ENCODE assay signal across 8 mouse cellular contexts in genomic region chr14:55634874-55635522, GRCm38 (mm10). TPM values are rescaled to one million over a fixed set of nuclear protein-coding genes. Genes with fewer than 3 reads are reported as not detected.
A peak's percentile ranks its signal among the peaks of the same experiment; 100 is the strongest.
DNase-seq lines count a peak whose midpoint lies in the region; ATAC-seq and TF ChIP-seq lines count a peak whose summit lies in the region.

No protein-coding gene starts in this region.

- no peak for TF ChIP-seq EP300 in CH12.LX (IDR thresholded peaks at IDR 0.05; ENCODE audit: low read length)

- WGBS in heart, embryonic 12.5 days, result 4% methylated on average over 23 of the region's 23 CpGs
- WGBS in limb, embryonic 10.5 days, result 3% methylated on average over 23 of the region's 23 CpGs
- 2% methylated on average over 23 of the region's 23 CpGs for WGBS in midbrain, embryonic 14.5 days

- in situ Hi-C loops in CH12.LX (cut with MboI; ENCODE audit: low pct_ligation_motif_present, low pct_unique_long_range_greater_than_20kb, low sequenced_read_pairs), result no loop called here

- no peaks in the 10 kb centered on the region for H3K27me3 ChIP-seq in CH12.LX (replicated peaks)
- no peaks in the 10 kb centered on the region for H3K27me3 ChIP-seq in heart, embryonic 12.5 days (replicated peaks)
- no peaks in the 10 kb centered on the region for H3K27me3 ChIP-seq in limb, embryonic 10.5 days (ENCODE audit: low read depth, poor library complexity, severe bottlenecking)
- H3K27me3 ChIP-seq in midbrain, embryonic 14.5 days (ENCODE audit: control insufficient read depth, insufficient read depth, low read length), result no peaks in the 10 kb centered on the region

- dilution Hi-C loops in CH12.LX (cut with MboI; ENCODE audit: extremely low pct_ligation_motif_present, extremely low pct_unique_long_range_greater_than_20kb, low sequenced_read_pairs), result no loop called here

- H3K4me2 ChIP-seq in CH12.LX (ENCODE audit: insufficient read depth, low read depth, poor library complexity, severe bottlenecking), result peak overlapping the region; percentile 23
- H3K4me2 ChIP-seq in heart, embryonic 12.5 days, result peak overlapping the region; percentile 98
- peak overlapping the region; percentile 95 for H3K4me2 ChIP-seq in midbrain, embryonic 14.5 days (ENCODE audit: low read length)

- H3K4me3 ChIP-seq in CH12.LX (replicated peaks in 1 of 3; ENCODE audit: low read depth in 2 of 3, low read length in 2 of 3, poor library complexity in 1 of 3), result peak overlapping the region; percentile 75 to 89 (median 78)
- peak overlapping the region; percentile 89 for H3K4me3 ChIP-seq in heart, embryonic 12.5 days
- H3K4me3 ChIP-seq in limb, embryonic 10.5 days, result peak overlapping the region; percentile 85
- H3K4me3 ChIP-seq in midbrain, embryonic 14.5 days (replicated peaks; ENCODE audit: low read depth, low read length), result peak overlapping the region; percentile 66

- H3K4me1 ChIP-seq in CH12.LX (ENCODE audit: control insufficient read depth in 1 of 2, insufficient read depth in 2 of 2), result peaks cover 4 to 25% of the 10 kb centered on the region in 2 experiments; a peak in 3 of 4 replicates
- peaks cover 18% of the 10 kb centered on the region for H3K4me1 ChIP-seq in heart, embryonic 12.5 days (replicated peaks)
- H3K4me1 ChIP-seq in limb, embryonic 10.5 days, result peaks cover 20% of the 10 kb centered on the region
- peaks cover 9% of the 10 kb centered on the region for H3K4me1 ChIP-seq in midbrain, embryonic 14.5 days (ENCODE audit: control insufficient read depth, insufficient read depth, low read length)

- peaks cover 10% of the 10 kb centered on the region; the same call in 1 of the 2 replicates for H3K79me2 ChIP-seq in CH12.LX (replicated peaks; ENCODE audit: control insufficient read depth, extremely low read depth, insufficient read depth, poor library complexity, severe bottlenecking)

- H3K27ac ChIP-seq in CH12.LX (ENCODE audit: insufficient read depth, low read depth), result no peak overlapping the region; the same call in 1 of the 2 replicates
- H3K27ac ChIP-seq in heart, embryonic 12.5 days (ENCODE audit: poor library complexity, severe bottlenecking), result peak overlapping the region; percentile 79
- peak overlapping the region; percentile 84 for H3K27ac ChIP-seq in limb, embryonic 10.5 days
- H3K27ac ChIP-seq in midbrain, embryonic 14.5 days (replicated peaks; ENCODE audit: low read depth, low read length), result peak overlapping the region; percentile 79

- intact Hi-C loops in heart, postnatal 36 days (cut with DNase I), result loop anchor here (2.0 to 5.0 kb wide), 3 partner anchors 26 to 87 kb away; partner anchors contain the start of genes Gmpr2, Mdp1, Nedd8 and Rabggta

- H3K9me3 ChIP-seq in CH12.LX (replicated peaks; ENCODE audit: low read length), result no peaks in the 10 kb centered on the region
- H3K9me3 ChIP-seq in heart, embryonic 12.5 days (replicated peaks), result no peaks in the 10 kb centered on the region
- H3K9me3 ChIP-seq in limb, embryonic 10.5 days (replicated peaks), result no peaks in the 10 kb centered on the region
- no peaks in the 10 kb centered on the region for H3K9me3 ChIP-seq in midbrain, embryonic 14.5 days (ENCODE audit: control insufficient read depth, low read length)

- TF ChIP-seq POLR2A in CH12.LX (IDR thresholded peaks at IDR 0.05; ENCODE audit: low read depth, low read length), result no peak

- 0 out of 2 replicates have a peak, but pooled peaks have one; percentile 6 for ATAC-seq in heart, embryonic 12.5 days (ENCODE audit: insufficient number of reproducible peaks, low FRiP score)
- peak; percentile 51 for ATAC-seq in midbrain, embryonic 14.5 days (ENCODE audit: low FRiP score, low TSS enrichment)

- H3K36me3 ChIP-seq in CH12.LX (replicated peaks in 1 of 2; ENCODE audit: control insufficient read depth in 1 of 2, insufficient read depth in 1 of 2, low read length in 1 of 2), result peaks cover 62 to 83% of the 10 kb centered on the region in 2 experiments
- H3K36me3 ChIP-seq in heart, embryonic 12.5 days, result peaks cover 81% of the 10 kb centered on the region
- peaks cover 85% of the 10 kb centered on the region for H3K36me3 ChIP-seq in limb, embryonic 10.5 days
- peaks cover 74% of the 10 kb centered on the region for H3K36me3 ChIP-seq in midbrain, embryonic 14.5 days (ENCODE audit: control insufficient read depth, insufficient read depth, low read length)

- H3K9ac ChIP-seq in CH12.LX (ENCODE audit: insufficient read depth, low read depth), result peak overlapping the region; percentile 54
- peak overlapping the region; percentile 90 for H3K9ac ChIP-seq in heart, embryonic 12.5 days
- peak overlapping the region; percentile 74 for H3K9ac ChIP-seq in midbrain, embryonic 14.5 days (replicated peaks; ENCODE audit: low read length)

- no peak for TF ChIP-seq CTCF in CH12.LX (conservative IDR thresholded peaks at IDR 0.05 in 1 of 2, IDR thresholded peaks at IDR 0.05 in 1 of 2; ENCODE audit: low read depth in 2 of 2, low read length in 2 of 2)

- DNase-seq in heart, adult 11 months, result peak; percentile 96
- DNase-seq in heart, postnatal 36 days, result no peak
- DNase-seq in CH12.LX (ENCODE audit: extremely low read depth), result peak; percentile 23
- peak; percentile 80 to 86 for DNase-seq in cerebellum, postnatal 10 days
- no peak for DNase-seq in limb, embryonic 10.5 days (ENCODE audit: low spot score)
- no peak for DNase-seq in midbrain, embryonic 14.5 days
- no peak for DNase-seq in retina, postnatal 1 day

- no peak for TF ChIP-seq RAD21 in CH12.LX (IDR thresholded peaks at IDR 0.05; ENCODE audit: low read depth, low read length)

TF ChIP-seq in CH12.LX, 34 proteins besides CTCF, POLR2A, EP300 and RAD21:
- TF ChIP-seq ZMIZ1 (IDR thresholded peaks at IDR 0.05; ENCODE audit: low read depth, low read length), result no peak
- TF ChIP-seq KAT2A (IDR thresholded peaks at IDR 0.05; ENCODE audit: insufficient replicate concordance, low read length), result no peak
- no peak for TF ChIP-seq POLR2AphosphoS2 (IDR thresholded peaks at IDR 0.05; ENCODE audit: low read depth, low read length)
- no peak for TF ChIP-seq MAFK (IDR thresholded peaks at IDR 0.05; ENCODE audit: insufficient replicate concordance, low read length)
- TF ChIP-seq MEF2A (IDR thresholded peaks at IDR 0.05; ENCODE audit: borderline replicate concordance, low read depth, low read length), result no peak
- no peak for TF ChIP-seq CHD1 (IDR thresholded peaks at IDR 0.05; ENCODE audit: low read depth, low read length)
- TF ChIP-seq MAZ (IDR thresholded peaks at IDR 0.05; ENCODE audit: low read depth, low read length), result 0 out of 2 replicates have a peak, but pooled peaks have one; percentile 22
- no peak for TF ChIP-seq GABPA (IDR thresholded peaks at IDR 0.05; ENCODE audit: insufficient replicate concordance, low read depth, low read length)
- TF ChIP-seq MYC (IDR thresholded peaks at IDR 0.05; ENCODE audit: low read depth, low read length), result no peak

RNA-seq across cellular contexts. Expression of gene Ipo4, which starts 0.8 kb away (rescaled TPM):
- 10 to 100 TPM; 54.1 to 62.7 TPM for total RNA-seq in heart, postnatal 36 days (2021)
- total RNA-seq in CH12.LX (2012; rRNA removed) (84.8 and 95.0 TPM in 2 replicates), CH12.LX (2014; rRNA removed) (47.5 TPM in 2 replicates)
- polyA plus RNA-seq in CH12.LX (2012; ENCODE audit: insufficient read length, low read depth), result 164 and 175 TPM in 2 replicates
- polyA plus RNA-seq in heart, embryonic 12.5 days (2016; fragmentation: Nextera tagmentation; extraction: Ambion mirVana), result 66.1 and 68.4 TPM in 2 replicates
- polyA plus RNA-seq in limb, embryonic 10.5 days (2016; fragmentation: Nextera tagmentation; extraction: Ambion mirVana), result 134 and 152 TPM in 2 replicates
- polyA plus RNA-seq in midbrain, embryonic 14.5 days (2014; fragmentation: Nextera tagmentation; extraction: Ambion mirVana), result 107 and 111 TPM in 2 replicates

RNA-seq across cellular contexts. Expression of gene Gm49378, which starts 2.7 kb away (rescaled TPM):
- total RNA-seq in heart, postnatal 36 days (2021), result 1 to 10 TPM; 3.0 to 3.7 TPM
- total RNA-seq in CH12.LX (2012; rRNA removed) (0.17 TPM in 1 of 2 replicates, not detected in the other), CH12.LX (2014; rRNA removed) (9.1 and 11.7 TPM in 2 replicates)
- 8.7 TPM in 1 of 2 replicates, not detected in the other for polyA plus RNA-seq in CH12.LX (2012; ENCODE audit: insufficient read length, low read depth)
- 3.4 and 5.2 TPM in 2 replicates for polyA plus RNA-seq in heart, embryonic 12.5 days (2016; fragmentation: Nextera tagmentation; extraction: Ambion mirVana)
- polyA plus RNA-seq in limb, embryonic 10.5 days (2016; fragmentation: Nextera tagmentation; extraction: Ambion mirVana), result 1.1 and 2.2 TPM in 2 replicates
- 2.6 and 4.1 TPM in 2 replicates for polyA plus RNA-seq in midbrain, embryonic 14.5 days (2014; fragmentation: Nextera tagmentation; extraction: Ambion mirVana)

RNA-seq across cellular contexts. Expression of gene Tm9sf1, which starts 8.6 kb away (rescaled TPM):
- total RNA-seq in heart, postnatal 36 days (2021), result 10 to 100 TPM; 38.3 to 42.1 TPM
- total RNA-seq in CH12.LX (2012; rRNA removed) (51.3 and 57.8 TPM in 2 replicates), CH12.LX (2014; rRNA removed) (36.1 and 39.5 TPM in 2 replicates)
- 58.0 and 65.3 TPM in 2 replicates for polyA plus RNA-seq in CH12.LX (2012; ENCODE audit: insufficient read length, low read depth)
- polyA plus RNA-seq in heart, embryonic 12.5 days (2016; fragmentation: Nextera tagmentation; extraction: Ambion mirVana), result 86.2 and 92.6 TPM in 2 replicates
- 80.6 and 92.0 TPM in 2 replicates for polyA plus RNA-seq in limb, embryonic 10.5 days (2016; fragmentation: Nextera tagmentation; extraction: Ambion mirVana)
- polyA plus RNA-seq in midbrain, embryonic 14.5 days (2014; fragmentation: Nextera tagmentation; extraction: Ambion mirVana), result 44.7 and 53.8 TPM in 2 replicates

RNA-seq across cellular contexts. Expression of gene Tssk4, which starts 15.0 kb away (rescaled TPM):
- total RNA-seq in heart, postnatal 36 days (2021), result under 1 TPM; 0.51 to 0.61 TPM
- total RNA-seq in CH12.LX (2012; rRNA removed) (0.29 and 0.30 TPM in 2 replicates), CH12.LX (2014; rRNA removed) (0.14 TPM in 1 of 2 replicates, not detected in the other)
- polyA plus RNA-seq in CH12.LX (2012; ENCODE audit: insufficient read length, low read depth), result 0.26 and 0.31 TPM in 2 replicates
- polyA plus RNA-seq in heart, embryonic 12.5 days (2016; fragmentation: Nextera tagmentation; extraction: Ambion mirVana), result 0.45 and 0.60 TPM in 2 replicates
- 0.60 and 0.61 TPM in 2 replicates for polyA plus RNA-seq in limb, embryonic 10.5 days (2016; fragmentation: Nextera tagmentation; extraction: Ambion mirVana)
- 0.35 and 0.47 TPM in 2 replicates for polyA plus RNA-seq in midbrain, embryonic 14.5 days (2014; fragmentation: Nextera tagmentation; extraction: Ambion mirVana)

RNA-seq across cellular contexts. Expression of gene Rec8, which starts 17.2 kb away (rescaled TPM):
- total RNA-seq in heart, postnatal 36 days (2021), result under 1 TPM; 0.11 to 0.19 TPM
- not detected in 2 replicates for total RNA-seq in CH12.LX (2012; rRNA removed)
- not detected in 2 replicates for total RNA-seq in CH12.LX (2014; rRNA removed)
- polyA plus RNA-seq in CH12.LX (2012; ENCODE audit: insufficient read length, low read depth), result not detected in 2 replicates
- polyA plus RNA-seq in heart, embryonic 12.5 days (2016; fragmentation: Nextera tagmentation; extraction: Ambion mirVana), result 16.5 and 17.5 TPM in 2 replicates
- 6.1 and 12.1 TPM in 2 replicates for polyA plus RNA-seq in limb, embryonic 10.5 days (2016; fragmentation: Nextera tagmentation; extraction: Ambion mirVana)
- 2.6 and 8.2 TPM in 2 replicates for polyA plus RNA-seq in midbrain, embryonic 14.5 days (2014; fragmentation: Nextera tagmentation; extraction: Ambion mirVana)

Comparison
In these comparisons a context has a peak if more than half of its experiments do, and no peak if none do; other contexts are left out.
1. DNase-seq: peak in heart, adult 11 months (single experiment), CH12.LX (single experiment) and cerebellum, postnatal 10 days (2 of 2); none in heart, postnatal 36 days (0 of 2), limb, embryonic 10.5 days (single experiment), midbrain, embryonic 14.5 days (single experiment) and retina, postnatal 1 day (single experiment).
2. H3K4me2 ChIP-seq: peak in every context shown above with its lines; median percentile 98 in heart, embryonic 12.5 days; 95 in midbrain, embryonic 14.5 days; 23 in CH12.LX.
3. Peak in every context shown above with its lines, with median percentiles within 50 percentile points of each other: H3K4me3 ChIP-seq and H3K9ac ChIP-seq.